ENCODE assay signal across 29 mouse cellular contexts in genomic region chr16:20800038-20800437, GRCm38 (mm10).
"Had no signal": no experiment of that assay in that cellular context is flagged by ENCODE, and none has a peak within 500 bp of the region (broad histone marks: within the 10 kb centered on the region; RNA-seq: fewer than 3 reads in every experiment).

No protein-coding gene starts in this region.

- H3K36me3 ChIP-seq: heart, embryonic 13.5 days; heart, embryonic 15.5 days; hindbrain, embryonic 10.5 days; hindbrain, embryonic 12.5 days; hindbrain, embryonic 13.5 days; hindbrain, embryonic 15.5 days; intestine, embryonic 15.5 days; kidney, embryonic 15.5 days had no signal

- H3K4me3 ChIP-seq: heart, embryonic 13.5 days; heart, embryonic 15.5 days; hindbrain, embryonic 10.5 days; hindbrain, embryonic 12.5 days; hindbrain, embryonic 13.5 days; hindbrain, embryonic 15.5 days; intestine, embryonic 15.5 days; kidney, embryonic 15.5 days; layer of hippocampus, adult 2 months; left cerebral cortex, adult 2 months had no signal

- H3K27me3 ChIP-seq: heart, embryonic 13.5 days; heart, embryonic 15.5 days; hindbrain, embryonic 12.5 days; hindbrain, embryonic 13.5 days; hindbrain, embryonic 15.5 days; intestine, embryonic 15.5 days; kidney, embryonic 15.5 days had no signal

- H3K9me3 ChIP-seq: heart, embryonic 13.5 days; heart, embryonic 15.5 days; hindbrain, embryonic 10.5 days; hindbrain, embryonic 12.5 days; hindbrain, embryonic 13.5 days; hindbrain, embryonic 15.5 days; intestine, embryonic 15.5 days; kidney, embryonic 15.5 days had no signal

- DNase-seq: heart, postnatal 10 days; heart, postnatal 14 days; heart, postnatal 36 days; heart, postnatal 4 days; kidney, adult 11 months; kidney, adult 18-20 months; kidney, adult 2 months; kidney, adult 8-10 months; kidney, adult 9 months; kidney, postnatal 10 days; kidney, postnatal 14 days; kidney, postnatal 25 days; kidney, postnatal 36 days; kidney, postnatal 4 days; layer of hippocampus, adult 9-11 months; layer of hippocampus, postnatal 36 days had no signal

- H3K4me2 ChIP-seq: heart, embryonic 13.5 days; heart, embryonic 15.5 days; hindbrain, embryonic 12.5 days; hindbrain, embryonic 13.5 days; hindbrain, embryonic 14.5 days; hindbrain, embryonic 15.5 days; intestine, embryonic 15.5 days; kidney, embryonic 15.5 days had no signal

- H3K27ac ChIP-seq: heart, embryonic 13.5 days; heart, embryonic 15.5 days; hindbrain, embryonic 10.5 days; hindbrain, embryonic 12.5 days; hindbrain, embryonic 13.5 days; hindbrain, embryonic 14.5 days; hindbrain, embryonic 15.5 days; hindbrain, postnatal 0 days; intestine, embryonic 15.5 days; kidney, embryonic 15.5 days; kidney, postnatal 0 days; layer of hippocampus, adult 2 months; left cerebral cortex, adult 2 months had no signal
